Mouse (Mus musculus) ES-E14 (cell line): ENCODE data around the gene Lnx1.

Experiments
- CHD2 ChIP-seq: IDR thresholded peaks from 2 replicates; pipeline ENCODE4 v1.6.1; 2014; ENCODE audit warnings: mild to moderate bottlenecking, low read depth, low read length, inconsistent platforms
- HCFC1 ChIP-seq: IDR thresholded peaks from 2 replicates; pipeline ENCODE4 v1.6.1; 2012; ENCODE audit warnings: low read length, inconsistent platforms, borderline replicate concordance; ENCODE audit not compliant: insufficient read depth
- MAFK ChIP-seq: IDR thresholded peaks from 2 replicates; pipeline ENCODE4 v1.6.1; 2014; ENCODE audit warnings: mild to moderate bottlenecking, low read depth, low read length, inconsistent platforms; ENCODE audit not compliant: insufficient read depth
- ZC3H11A ChIP-seq: IDR thresholded peaks from 2 replicates; pipeline ENCODE4 v1.6.1; 2012; ENCODE audit warnings: low read depth, mild to moderate bottlenecking, inconsistent platforms, low read length, borderline replicate concordance
- ZNF384 ChIP-seq: IDR thresholded peaks from 2 replicates; pipeline ENCODE4 v1.6.1; 2012; ENCODE audit warnings: low read depth, low read length, inconsistent platforms

DNA sequence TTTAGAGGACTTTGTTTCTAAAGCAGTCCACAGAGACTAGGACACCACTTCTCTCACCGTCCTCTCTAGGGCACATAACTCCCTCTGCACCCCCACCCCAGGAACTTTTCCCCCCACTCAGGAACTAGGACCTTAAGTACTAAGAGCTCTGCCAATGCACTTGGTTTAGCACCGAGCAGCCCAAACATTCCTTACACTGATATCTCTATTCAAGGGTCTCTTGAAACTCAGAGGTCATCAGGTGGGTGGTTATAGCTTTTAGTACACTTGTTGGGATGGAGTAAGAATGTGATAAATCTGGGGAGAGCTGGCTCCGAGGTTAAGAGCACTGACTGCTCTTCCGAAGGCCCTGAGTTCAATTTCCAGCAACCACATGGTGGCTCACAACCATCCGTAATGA lies 90.0 kb downstream of the Lnx1 start:
- TF ChIP-seq ZC3H11A (no peak), MAFK (no peak), HCFC1 (no peak), ZNF384 (no peak), CHD2 (no peak)
